Mouse (Mus musculus) cerebellum, adult 9-10 months (tissue): ENCODE results near the gene Tank.
A peak's percentile ranks its signal among the peaks of the same experiment; 100 is the strongest.

Source experiments
- DNase-seq: peaks from one replicate; pipeline ENCODE4 v3.0.0; 2022

Gene Tank

GRCm38 (mm10) chr2:61578433-61578832 lies at the start of gene Tank:
TSS of gene Tank (plus strand) at chr2:61578585.
- DNase-seq, result no peak

- DNase-seq, result no peak
Measured at GRCm38 (mm10) chr2:61532326-61532725, 46.1 kb upstream of the Tank start.

- peak; percentile 46 for DNase-seq
Measured at GRCm38 (mm10) chr2:61533131-61533530, 45.3 kb upstream of the Tank start.

GRCm38 (mm10) chr2:61536901-61537300 lies 41.5 kb upstream of the Tank start:
- no peak for DNase-seq

GRCm38 (mm10) chr2:61539378-61539777 lies 39.0 kb upstream of the Tank start:
- no peak for DNase-seq

- no peak for DNase-seq
Measured at GRCm38 (mm10) chr2:61542426-61542825, 36.0 kb upstream of the Tank start.

- DNase-seq, result no peak
Measured at GRCm38 (mm10) chr2:61545666-61546065, 32.7 kb upstream of the Tank start.

- DNase-seq, result no peak
Measured at GRCm38 (mm10) chr2:61548021-61548420, 30.4 kb upstream of the Tank start.

GRCm38 (mm10) chr2:61551680-61552079 lies 26.7 kb upstream of the Tank start:
- no peak for DNase-seq

- DNase-seq, result no peak
Measured at GRCm38 (mm10) chr2:61555367-61555766, 23.0 kb upstream of the Tank start.

GRCm38 (mm10) chr2:61555825-61556224 lies 22.6 kb upstream of the Tank start:
- no peak for DNase-seq

GRCm38 (mm10) chr2:61556639-61557038 lies 21.7 kb upstream of the Tank start:
- no peak for DNase-seq

- DNase-seq, result no peak
Measured at GRCm38 (mm10) chr2:61557848-61558471, 20.4 kb upstream of the Tank start.

- DNase-seq, result no peak
Measured at GRCm38 (mm10) chr2:61561058-61561457, 17.3 kb upstream of the Tank start.

- DNase-seq, result no peak
Measured at GRCm38 (mm10) chr2:61563202-61563601, 15.2 kb upstream of the Tank start.

- no peak for DNase-seq
Measured at GRCm38 (mm10) chr2:61567045-61567783, 11.2 kb upstream of the Tank start.

- DNase-seq, result no peak
Measured at GRCm38 (mm10) chr2:61569181-61569580, 9.2 kb upstream of the Tank start.

- no peak for DNase-seq
Measured at GRCm38 (mm10) chr2:61571343-61571955, 6.9 kb upstream of the Tank start.

GRCm38 (mm10) chr2:61576497-61576896 lies 1.9 kb upstream of the Tank start:
- DNase-seq, result no peak

GRCm38 (mm10) chr2:61576928-61577695 lies 1.3 kb upstream of the Tank start:
- DNase-seq, result no peak

GRCm38 (mm10) chr2:61577696-61578062 lies 706 bp upstream of the Tank start:
- no peak for DNase-seq

GRCm38 (mm10) chr2:61579501-61579990 lies 1.2 kb downstream of the Tank start:
- no peak for DNase-seq

GRCm38 (mm10) chr2:61580091-61580490 lies 1.7 kb downstream of the Tank start:
- no peak for DNase-seq
